Mouse (Mus musculus) limb, embryonic 10.5 days (tissue): ENCODE measurements around the gene Ophn1. TPM values are rescaled to one million over a fixed set of nuclear protein-coding genes. Genes with fewer than 3 reads are reported as not detected.
A peak's percentile ranks its signal among the peaks of the same experiment; 100 is the strongest.

Source experiments
- DNase-seq: peaks from one replicate; pipeline ENCODE4 v3.0.0-alpha.2; 2017; ENCODE audit warnings: low spot score
- H3K27ac ChIP-seq: fragments of 300-500 bp; sonication (generic); 2 replicates; pipeline ENCODE4 v1.5.1; 2016; ENCODE audit warnings: mild to moderate bottlenecking
- H3K27me3 ChIP-seq: fragments of 300-500 bp; sonication (generic); 2 replicates; pipeline ENCODE4 v1.6.1; 2016; ENCODE audit warnings: low read depth, mild to moderate bottlenecking; ENCODE audit not compliant: poor library complexity, severe bottlenecking
- H3K36me3 ChIP-seq: fragments of 300-500 bp; sonication (generic); 2 replicates; pipeline ENCODE4 v1.6.1; 2016; ENCODE audit warnings: mild to moderate bottlenecking, moderate library complexity
- H3K4me1 ChIP-seq: fragments of 300-500 bp; sonication (generic); 2 replicates; pipeline ENCODE4 v1.6.1; 2016
- H3K4me3 ChIP-seq: fragments of 300-500 bp; sonication (generic); 2 replicates; pipeline ENCODE4 v1.5.1; 2016; ENCODE audit warnings: mild to moderate bottlenecking, moderate library complexity
- H3K9me3 ChIP-seq: fragments of 300-500 bp; sonication (generic); replicated peaks from 2 replicates; pipeline ENCODE4 v1.6.1; 2016; ENCODE audit warnings: mild to moderate bottlenecking
- WGBS: fragments of 180-500 bp; shearing (Covaris S2); methylation state at CpG from one replicate; pipeline ENCODE4 v1.1.7; 2016; 5-methylcytosine and 5-hydroxymethylcytosine counted together
- polyA plus RNA-seq: library from polyadenylated mRNA; unstranded; fragments of >200 nt; fragmentation: Nextera tagmentation; extraction: Ambion mirVana; gene quantifications from 2 replicates; pipeline ENCODE4 v1.2.1, GENCODE M21; 2016

Ophn1 gene
- polyA plus RNA-seq, result 5.7 and 10.0 TPM in 2 replicates

DNA sequence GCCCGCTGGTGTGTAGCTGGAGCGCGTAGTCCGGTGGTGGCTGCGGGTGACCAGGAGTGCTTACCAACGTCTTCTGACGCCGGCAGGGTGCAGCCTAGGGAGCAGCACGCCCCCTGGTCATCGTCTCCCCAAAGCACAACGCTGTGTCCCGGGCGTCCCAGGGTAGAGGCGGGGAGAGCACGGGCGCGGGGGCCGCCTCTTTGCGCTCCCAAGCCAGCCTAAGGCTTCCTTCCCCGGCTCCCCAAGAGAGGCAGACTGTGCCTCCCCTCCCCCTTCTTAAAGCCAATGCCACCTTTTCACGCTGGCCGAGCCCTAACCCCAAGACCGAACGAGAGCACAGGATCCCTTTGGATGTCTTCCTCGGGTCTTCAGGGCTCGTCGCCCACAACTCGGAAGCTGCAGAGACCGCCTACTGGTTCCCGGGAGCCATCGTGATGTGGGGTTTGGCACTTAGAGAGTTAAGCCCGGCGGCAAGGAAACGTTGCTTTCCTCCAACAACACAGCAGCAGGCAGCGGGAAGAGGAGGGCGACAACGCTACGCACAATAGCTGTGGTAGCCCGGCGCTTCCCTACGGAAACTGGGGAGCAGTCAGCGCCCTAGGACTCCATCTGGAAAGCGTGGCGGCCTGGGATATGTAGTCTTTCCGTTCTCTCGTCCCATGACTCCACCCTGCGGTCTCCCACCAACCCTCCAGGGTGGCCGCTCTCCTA lies at the start of gene Ophn1:
Ophn1 (minus strand) TSS at position 620 of the 711 bp plus-strand sequence.
- Histone ChIP-seq H3K9me3 (no peaks in the 10 kb centered on the region), H3K27ac (peak within 1 kb of the TSS; percentile 78), H3K4me1 (no peaks in the 10 kb centered on the region), H3K36me3 (no peaks in the 10 kb centered on the region), H3K4me3 (peak within 1 kb of the TSS; percentile 60), H3K27me3 (peaks cover 73% of the 10 kb centered on the region)
- DNase-seq, result peak; percentile 51
- 5% methylated on average over 48 of the region's 48 CpGs for WGBS

GRCm38 (mm10) chrX:98937555-98938294 lies 46.9 kb upstream of the Ophn1 start:
- no peaks in the 10 kb centered on the region for H3K4me1 ChIP-seq
- peak overlapping the region; percentile 90 for H3K27ac ChIP-seq
- H3K9me3 ChIP-seq, result no peaks in the 10 kb centered on the region
- DNase-seq, result peak; percentile 93
- H3K27me3 ChIP-seq, result peaks cover 38% of the 10 kb centered on the region
- peak overlapping the region; percentile 64 for H3K4me3 ChIP-seq
- 15% methylated on average over 57 of the region's 57 CpGs for WGBS
- H3K36me3 ChIP-seq, result 0 out of 2 replicates have a peak, but pooled peaks cover 9% of the 10 kb centered on the region

- Histone ChIP-seq H3K4me1 (no peaks in the 10 kb centered on the region), H3K36me3 (0 out of 2 replicates have a peak, but pooled peaks cover 1% of the 10 kb centered on the region), H3K27ac (peak overlapping the region; percentile 90), H3K27me3 (peaks cover 41% of the 10 kb centered on the region), H3K9me3 (no peaks in the 10 kb centered on the region), H3K4me3 (peak overlapping the region; percentile 64)
- peak; percentile 87 for DNase-seq
- WGBS, result 13% methylated on average over 66 of the region's 66 CpGs
Measured at GRCm38 (mm10) chrX:98936707-98937554, 46.1 kb upstream of the Ophn1 start.

GRCm38 (mm10) chrX:98936101-98936500 lies 45.3 kb upstream of the Ophn1 start, which contains the start of gene Yipf6:
Yipf6 (plus strand) TSS chrX:98936316.
- DNase-seq, result no peak
- peaks cover 47% of the 10 kb centered on the region for H3K27me3 ChIP-seq
- 79% methylated on average over 3 of the region's 3 CpGs for WGBS
- no peaks in the 10 kb centered on the region for H3K9me3 ChIP-seq
- no peaks in the 10 kb centered on the region for H3K36me3 ChIP-seq
- H3K27ac ChIP-seq, result peak within 1 kb of the TSS; percentile 90
- H3K4me3 ChIP-seq, result peak within 1 kb of the TSS; percentile 64
- H3K4me1 ChIP-seq, result no peaks in the 10 kb centered on the region

- Histone ChIP-seq H3K27ac (no peak overlapping the region), H3K4me3 (no peak overlapping the region), H3K9me3 (no peaks in the 10 kb centered on the region), H3K27me3 (peaks cover 45% of the 10 kb centered on the region), H3K4me1 (no peaks in the 10 kb centered on the region), H3K36me3 (no peaks in the 10 kb centered on the region)
- 30% methylated on average over 6 of the region's 6 CpGs for WGBS
- DNase-seq, result no peak
Measured at GRCm38 (mm10) chrX:98919423-98919822, 28.6 kb upstream of the Ophn1 start.

GRCm38 (mm10) chrX:98908910-98909309 lies 18.1 kb upstream of the Ophn1 start:
- no peak overlapping the region for H3K27ac ChIP-seq
- no peaks in the 10 kb centered on the region for H3K36me3 ChIP-seq
- WGBS, result 75% methylated on average over 1 of the region's 1 CpGs
- no peaks in the 10 kb centered on the region for H3K4me1 ChIP-seq
- no peak for DNase-seq
- no peaks in the 10 kb centered on the region for H3K9me3 ChIP-seq
- H3K27me3 ChIP-seq, result peaks cover 57% of the 10 kb centered on the region
- no peak overlapping the region for H3K4me3 ChIP-seq

DNA sequence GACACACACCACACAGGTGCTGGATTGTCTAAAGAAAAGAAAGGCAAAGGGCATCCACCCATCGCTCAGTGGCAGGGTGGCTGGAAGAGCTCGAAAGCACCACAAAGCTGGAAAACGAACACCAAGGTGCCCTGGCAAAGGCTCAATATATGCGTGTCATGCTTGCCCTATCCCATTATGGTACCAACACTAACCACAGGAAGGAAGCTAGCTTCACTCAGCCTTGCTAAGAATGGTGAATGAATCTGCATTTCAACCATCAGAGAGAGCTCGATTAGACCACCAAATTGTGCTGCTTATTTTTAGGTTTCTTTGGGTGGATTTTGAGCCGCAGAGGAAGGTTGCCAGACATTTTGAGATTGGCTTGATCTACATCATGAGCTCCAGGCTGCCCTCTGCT lies 13.4 kb upstream of the Ophn1 start:
- Histone ChIP-seq H3K27ac (no peak overlapping the region), H3K4me3 (no peak overlapping the region), H3K9me3 (no peaks in the 10 kb centered on the region), H3K27me3 (peaks cover 44% of the 10 kb centered on the region), H3K4me1 (no peaks in the 10 kb centered on the region), H3K36me3 (no peaks in the 10 kb centered on the region)
- WGBS, result 87% methylated on average over 6 of the region's 6 CpGs
- DNase-seq, result no peak

GRCm38 (mm10) chrX:98898307-98898706 lies 7.5 kb upstream of the Ophn1 start:
- no peak for DNase-seq

DNA sequence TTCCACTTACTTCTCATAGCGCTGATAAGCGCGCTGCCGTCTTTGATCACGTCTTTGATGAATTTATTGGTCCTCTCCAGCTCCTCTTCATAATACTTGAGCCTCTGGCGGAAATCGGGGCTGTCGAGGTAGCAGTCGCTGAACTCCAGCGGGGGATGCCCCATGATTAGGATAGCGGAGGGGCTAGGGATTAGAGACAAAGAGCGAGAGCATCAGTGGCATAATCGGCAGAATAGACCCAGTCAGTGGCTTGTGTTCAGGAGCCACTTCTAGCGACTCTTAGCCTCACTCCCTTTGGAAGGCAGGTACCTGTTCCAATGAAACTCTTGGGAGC lies 786 bp downstream of the Ophn1 start:
- Histone ChIP-seq H3K27ac (peak overlapping the region; percentile 78), H3K4me1 (no peaks in the 10 kb centered on the region), H3K27me3 (peaks cover 74% of the 10 kb centered on the region), H3K4me3 (peak overlapping the region; percentile 60), H3K9me3 (no peaks in the 10 kb centered on the region), H3K36me3 (no peaks in the 10 kb centered on the region)
- no peak for DNase-seq
- WGBS, result 8% methylated on average over 14 of the region's 14 CpGs

More at GRCm38 (mm10) chrX:98898307-98898706, 7.5 kb upstream of the Ophn1 start:
- Histone ChIP-seq H3K27ac (no peak overlapping the region), H3K4me3 (no peak overlapping the region), H3K4me1 (no peaks in the 10 kb centered on the region), H3K27me3 (peaks cover 37% of the 10 kb centered on the region), H3K9me3 (no peaks in the 10 kb centered on the region), H3K36me3 (no peaks in the 10 kb centered on the region)
- 86% methylated on average over 3 of the region's 3 CpGs for WGBS

DNA sequence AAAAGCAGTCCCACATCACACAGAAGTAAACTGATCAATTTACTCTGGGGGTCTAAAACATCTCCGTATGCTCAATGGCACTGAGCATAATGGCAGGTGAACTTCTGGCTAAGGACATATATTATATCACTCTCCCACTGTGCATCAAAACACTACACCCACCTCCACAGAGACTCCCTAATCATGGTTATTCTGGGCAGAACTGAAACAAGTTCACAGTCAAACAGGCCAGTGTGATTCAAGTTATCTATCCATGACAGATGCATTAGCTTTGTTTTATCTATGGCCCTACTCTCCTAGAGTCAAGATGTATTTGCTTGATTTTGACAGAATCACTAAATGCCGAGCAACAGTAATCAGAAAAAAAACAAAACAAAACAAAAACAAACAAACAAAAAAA lies 8.8 kb downstream of the Ophn1 start:
- DNase-seq, result no peak
- Histone ChIP-seq H3K27ac (no peak overlapping the region), H3K27me3 (peaks cover 72% of the 10 kb centered on the region), H3K4me1 (no peaks in the 10 kb centered on the region), H3K9me3 (no peaks in the 10 kb centered on the region), H3K36me3 (no peaks in the 10 kb centered on the region), H3K4me3 (no peak overlapping the region)
- 90% methylated on average over 2 of the region's 2 CpGs for WGBS

DNA sequence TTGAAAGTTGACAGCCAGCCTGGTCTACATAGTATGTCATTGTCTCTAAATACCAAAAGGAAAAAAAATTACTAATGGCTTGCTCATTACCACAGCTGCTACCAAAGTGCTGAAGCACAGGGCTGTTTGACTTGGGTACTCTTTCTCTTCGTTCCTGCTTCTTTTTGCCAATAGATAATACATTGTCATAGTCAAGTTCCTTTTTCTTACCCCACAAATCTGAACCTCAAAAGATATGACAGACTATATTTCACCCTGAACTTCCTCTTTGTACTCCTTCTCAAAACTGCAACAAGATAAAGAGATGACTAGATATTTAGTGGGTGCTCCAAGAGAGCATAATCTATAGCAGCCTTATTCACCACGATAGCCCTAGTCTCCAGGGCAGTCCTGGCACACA lies 9.7 kb downstream of the Ophn1 start:
- no peaks in the 10 kb centered on the region for H3K36me3 ChIP-seq
- no peaks in the 10 kb centered on the region for H3K9me3 ChIP-seq
- H3K27me3 ChIP-seq, result peaks cover 72% of the 10 kb centered on the region
- no peak overlapping the region for H3K4me3 ChIP-seq
- 93% methylated on average over 2 of the region's 2 CpGs for WGBS
- no peak for DNase-seq
- H3K4me1 ChIP-seq, result no peaks in the 10 kb centered on the region
- no peak overlapping the region for H3K27ac ChIP-seq

DNA sequence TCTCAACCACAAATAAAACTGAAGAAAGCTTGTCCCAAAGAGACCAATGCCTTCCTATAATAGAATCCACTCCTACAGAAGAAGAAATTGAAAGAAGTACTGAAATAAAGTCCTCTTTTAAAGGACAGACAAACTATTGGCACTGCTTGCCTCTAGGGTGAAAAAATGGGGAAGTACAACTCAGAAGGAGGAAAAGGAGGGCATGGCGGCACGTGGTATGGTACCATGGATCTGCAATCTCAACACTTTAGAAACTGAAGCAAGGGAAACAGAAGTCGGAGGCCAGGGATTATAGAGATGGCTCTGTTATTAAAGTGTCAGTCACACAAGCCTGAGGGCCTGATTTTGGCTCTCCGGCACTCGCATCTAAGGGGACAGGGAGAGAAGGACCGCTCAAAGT lies 10.5 kb downstream of the Ophn1 start:
- H3K27ac ChIP-seq, result no peak overlapping the region
- DNase-seq, result no peak
- H3K36me3 ChIP-seq, result no peaks in the 10 kb centered on the region
- no peaks in the 10 kb centered on the region for H3K9me3 ChIP-seq
- H3K4me1 ChIP-seq, result no peaks in the 10 kb centered on the region
- H3K27me3 ChIP-seq, result peaks cover 73% of the 10 kb centered on the region
- WGBS, result 90% methylated on average over 6 of the region's 6 CpGs
- no peak overlapping the region for H3K4me3 ChIP-seq
